Mouse (Mus musculus) midbrain, embryonic 13.5 days (tissue): ENCODE data around the gene Bri3bp. TPM values are rescaled to one million over a fixed set of nuclear protein-coding genes. Genes with fewer than 3 reads are reported as not detected.
"Not testable (repeated sequence)": the region's sequence is repeated elsewhere in the genome, so short reads cannot be mapped to it uniquely, and the experiment has no call there.

Experiments used
- ATAC-seq: fragments of 200-750 bp; cut with Nextera tagmentation; 2 replicates; pipeline ENCODE4 v1.8.0; 2017; ENCODE audit warnings: mild to moderate bottlenecking, moderate TSS enrichment, moderate library complexity
- H3K27ac ChIP-seq: fragments of 300-500 bp; sonication (generic); 2 replicates; pipeline ENCODE4 v1.5.1; 2015; ENCODE audit warnings: inconsistent platforms, mild to moderate bottlenecking, moderate library complexity
- H3K27me3 ChIP-seq: fragments of 300-500 bp; sonication (generic); 2 replicates; pipeline ENCODE4 v1.6.1; 2015; ENCODE audit warnings: mild to moderate bottlenecking, inconsistent platforms
- H3K36me3 ChIP-seq: fragments of 300-500 bp; sonication (generic); 2 replicates; pipeline ENCODE4 v1.6.1; 2015; ENCODE audit warnings: mild to moderate bottlenecking, inconsistent platforms
- H3K4me1 ChIP-seq: fragments of 300-500 bp; sonication (generic); replicated peaks from 2 replicates; pipeline ENCODE4 v1.6.1; 2015; ENCODE audit warnings: inconsistent platforms
- H3K4me2 ChIP-seq: fragments of 300-500 bp; sonication (generic); replicated peaks from 2 replicates; pipeline ENCODE4 v1.6.1; 2015; ENCODE audit warnings: moderate library complexity, mild to moderate bottlenecking, inconsistent platforms
- H3K4me3 ChIP-seq: fragments of 300-500 bp; sonication (generic); replicated peaks from 2 replicates; pipeline ENCODE4 v1.5.1; 2015; ENCODE audit warnings: mild to moderate bottlenecking, inconsistent platforms
- H3K9ac ChIP-seq: fragments of 300-500 bp; sonication (generic); replicated peaks from 2 replicates; pipeline ENCODE4 v1.6.1; 2015; ENCODE audit warnings: mild to moderate bottlenecking, inconsistent platforms
- H3K9me3 ChIP-seq: fragments of 300-500 bp; sonication (generic); 2 replicates; pipeline ENCODE4 v1.6.1; 2016; ENCODE audit warnings: mild to moderate bottlenecking, inconsistent platforms
- WGBS: fragments of 180-500 bp; shearing (Covaris S2); methylation state at CpG from one replicate; pipeline ENCODE4 v1.1.7; 2015; 5-methylcytosine and 5-hydroxymethylcytosine counted together
- polyA plus RNA-seq: library from polyadenylated mRNA; unstranded; fragments of >200 nt; fragmentation: Nextera tagmentation; extraction: Ambion mirVana; gene quantifications from 2 replicates; pipeline ENCODE4 v1.2.1, GENCODE M21; 2015

Bri3bp gene
- polyA plus RNA-seq, 1 experiment from 2014 or later = 29.6 TPM

- Histone ChIP-seq H3K27me3 (no peaks in the 10 kb centered on the region), H3K4me3 (peak overlapping the region; percentile 87; the same call in 1 of the 2 replicates), H3K9me3 (no peaks in the 10 kb centered on the region), H3K27ac (no peak overlapping the region), H3K36me3 (peaks cover 13% of the 10 kb centered on the region), H3K4me1 (peaks cover 48% of the 10 kb centered on the region), H3K4me2 (peak overlapping the region; percentile 93), H3K9ac (0 out of 2 replicates have a peak overlapping the region, but pooled peaks have one; percentile 36)
- WGBS = 83% methylated on average over 7 of the region's 7 CpGs
- ATAC-seq = no peak
Observed at GRCm38 (mm10) chr5:125478037-125478436, 36.7 kb downstream of the Bri3bp start.

- no peak overlapping the region for H3K27ac ChIP-seq
- no peak overlapping the region for H3K9ac ChIP-seq
- ATAC-seq = no peak
- H3K4me3 ChIP-seq = no peak overlapping the region
- WGBS = 93% methylated on average over 3 of the region's 3 CpGs
- no peaks in the 10 kb centered on the region for H3K27me3 ChIP-seq
- H3K36me3 ChIP-seq = peaks cover 23% of the 10 kb centered on the region
- H3K4me1 ChIP-seq = peaks cover 48% of the 10 kb centered on the region
- H3K9me3 ChIP-seq = no peaks in the 10 kb centered on the region
- H3K4me2 ChIP-seq = no peak overlapping the region
Observed at GRCm38 (mm10) chr5:125479376-125479775, 38.0 kb downstream of the Bri3bp start.

- H3K4me2 ChIP-seq = no peak overlapping the region
- no peak for ATAC-seq
- H3K36me3 ChIP-seq = peaks cover 36% of the 10 kb centered on the region
- H3K27ac ChIP-seq = no peak overlapping the region
- H3K4me3 ChIP-seq = no peak overlapping the region
- H3K27me3 ChIP-seq = no peaks in the 10 kb centered on the region
- no peaks in the 10 kb centered on the region for H3K9me3 ChIP-seq
- H3K9ac ChIP-seq = no peak overlapping the region
- H3K4me1 ChIP-seq = peaks cover 44% of the 10 kb centered on the region
- WGBS = 78% methylated on average over 11 of the region's 11 CpGs
Observed at GRCm38 (mm10) chr5:125480434-125481231, 39.3 kb downstream of the Bri3bp start.

- WGBS = 93% methylated on average over 7 of the region's 7 CpGs
- H3K9ac ChIP-seq = no peak overlapping the region
- no peak overlapping the region for H3K27ac ChIP-seq
- no peak for ATAC-seq
- H3K27me3 ChIP-seq = no peaks in the 10 kb centered on the region
- no peak overlapping the region for H3K4me2 ChIP-seq
- H3K4me1 ChIP-seq = peaks cover 35% of the 10 kb centered on the region
- no peaks in the 10 kb centered on the region for H3K9me3 ChIP-seq
- no peak overlapping the region for H3K4me3 ChIP-seq
- H3K36me3 ChIP-seq = peaks cover 43% of the 10 kb centered on the region
Observed at GRCm38 (mm10) chr5:125482474-125482873, 41.1 kb downstream of the Bri3bp start.

- ATAC-seq = no peak
- peaks cover 45% of the 10 kb centered on the region for H3K36me3 ChIP-seq
Observed at GRCm38 (mm10) chr5:125483712-125484611, 42.6 kb downstream of the Bri3bp start.

GRCm38 (mm10) chr5:125485031-125485778 lies 43.8 kb downstream of the Bri3bp start:
- Histone ChIP-seq H3K4me2 (no peak overlapping the region), H3K36me3 (peaks cover 53% of the 10 kb centered on the region), H3K9me3 (no peaks in the 10 kb centered on the region), H3K4me3 (no peak overlapping the region), H3K9ac (no peak overlapping the region), H3K27me3 (no peaks in the 10 kb centered on the region), H3K4me1 (peaks cover 23% of the 10 kb centered on the region), H3K27ac (no peak overlapping the region)
- no peak for ATAC-seq
- 94% methylated on average over 4 of the region's 4 CpGs for WGBS

More at GRCm38 (mm10) chr5:125483712-125484611, 42.6 kb downstream of the Bri3bp start:
- H3K4me1 ChIP-seq = peaks cover 29% of the 10 kb centered on the region
- H3K4me3 ChIP-seq = no peak overlapping the region
- no peak overlapping the region for H3K27ac ChIP-seq
- H3K27me3 ChIP-seq = no peaks in the 10 kb centered on the region
- H3K9me3 ChIP-seq = no peaks in the 10 kb centered on the region
- no peak overlapping the region for H3K4me2 ChIP-seq
- WGBS = 77% methylated on average over 6 of the region's 6 CpGs
- no peak overlapping the region for H3K9ac ChIP-seq

- Histone ChIP-seq H3K4me1 (peaks cover 16% of the 10 kb centered on the region), H3K36me3 (peaks cover 57% of the 10 kb centered on the region), H3K4me2 (no peak overlapping the region), H3K9ac (no peak overlapping the region), H3K27me3 (no peaks in the 10 kb centered on the region), H3K4me3 (no peak overlapping the region), H3K27ac (no peak overlapping the region), H3K9me3 (no peaks in the 10 kb centered on the region)
- ATAC-seq = no peak
- 100% methylated on average over 1 of the region's 1 CpGs for WGBS
Observed at GRCm38 (mm10) chr5:125486088-125486487, 44.7 kb downstream of the Bri3bp start.

GRCm38 (mm10) chr5:125487375-125488115 lies 46.2 kb downstream of the Bri3bp start:
- H3K27ac ChIP-seq = peak overlapping the region; percentile 62
- H3K36me3 ChIP-seq = peaks cover 62% of the 10 kb centered on the region
- H3K9ac ChIP-seq = no peak overlapping the region
- peaks cover 16% of the 10 kb centered on the region for H3K4me1 ChIP-seq
- WGBS = 43% methylated on average over 11 of the region's 11 CpGs
- H3K4me3 ChIP-seq = no peak overlapping the region
- no peaks in the 10 kb centered on the region for H3K27me3 ChIP-seq
- ATAC-seq = peak; percentile 62
- no peaks in the 10 kb centered on the region for H3K9me3 ChIP-seq
- no peak overlapping the region for H3K4me2 ChIP-seq

- Histone ChIP-seq H3K4me1 (peaks cover 16% of the 10 kb centered on the region), H3K36me3 (peaks cover 62% of the 10 kb centered on the region), H3K4me2 (no peak overlapping the region), H3K4me3 (no peak overlapping the region), H3K9me3 (no peaks in the 10 kb centered on the region), H3K9ac (no peak overlapping the region), H3K27ac (peak overlapping the region; percentile 62), H3K27me3 (no peaks in the 10 kb centered on the region)
- WGBS = 65% methylated on average over 4 of the region's 4 CpGs
- ATAC-seq = peak; percentile 28; the same call in 1 of the 2 replicates
Observed at GRCm38 (mm10) chr5:125488116-125488455, 46.7 kb downstream of the Bri3bp start.

- H3K9me3 ChIP-seq, H3K27ac ChIP-seq, H3K4me2 ChIP-seq, ATAC-seq, H3K27me3 ChIP-seq, H3K9ac ChIP-seq, H3K4me3 ChIP-seq: not testable (repeated sequence)
- H3K4me1 ChIP-seq = peaks cover 16% of the 10 kb centered on the region
- peaks cover 59% of the 10 kb centered on the region for H3K36me3 ChIP-seq
- 89% methylated on average over 5 of the region's 5 CpGs for WGBS
Observed at GRCm38 (mm10) chr5:125488953-125489352, 47.6 kb downstream of the Bri3bp start.

GRCm38 (mm10) chr5:125491107-125491506 lies 49.7 kb downstream of the Bri3bp start:
- peaks cover 16% of the 10 kb centered on the region for H3K4me1 ChIP-seq
- H3K4me2 ChIP-seq = no peak overlapping the region
- H3K4me3 ChIP-seq = no peak overlapping the region
- H3K27me3 ChIP-seq = no peaks in the 10 kb centered on the region
- no peaks in the 10 kb centered on the region for H3K9me3 ChIP-seq
- peaks cover 65% of the 10 kb centered on the region for H3K36me3 ChIP-seq
- H3K27ac ChIP-seq = no peak overlapping the region
- WGBS = 94% methylated on average over 10 of the region's 10 CpGs
- no peak for ATAC-seq
- H3K9ac ChIP-seq = no peak overlapping the region
